Mouse (Mus musculus) heart, adult 2 months (tissue): ENCODE measurements around the gene Zfp109. TPM values are rescaled to one million over a fixed set of nuclear protein-coding genes. Genes with fewer than 3 reads are reported as not detected.

Experiments used
- DNase-seq, 2 experiments: peaks; one replicate each; pipeline ENCODE4 v3.0.0; 2021
- H3K27ac ChIP-seq: fragments of 200-600 bp; 2 replicates; pipeline ENCODE4 v1.8.1; 2022
- H3K27me3 ChIP-seq: fragments of 200-500 bp; 2 replicates; pipeline ENCODE4 v1.6.1; 2012; ENCODE audit warnings: mild to moderate bottlenecking, low read length, inconsistent platforms, mixed read lengths; ENCODE audit not compliant: control insufficient read depth, insufficient read depth
- H3K36me3 ChIP-seq: fragments of 200-500 bp; 2 replicates; pipeline ENCODE4 v1.6.1; 2012; ENCODE audit warnings: low read length, inconsistent platforms; ENCODE audit not compliant: control insufficient read depth, insufficient read depth
- H3K4me1 ChIP-seq: fragments of 200-500 bp; 2 replicates; pipeline ENCODE4 v1.6.1; 2011; ENCODE audit warnings: low read length; ENCODE audit not compliant: control insufficient read depth, insufficient read depth
- H3K4me3 ChIP-seq: fragments of 200-600 bp; 2 replicates; pipeline ENCODE4 v1.8.1; 2022
- H3K79me2 ChIP-seq: fragments of 200-500 bp; replicated peaks from 2 replicates; pipeline ENCODE4 v1.6.1; 2012; ENCODE audit warnings: mild to moderate bottlenecking, inconsistent platforms, low read length, moderate library complexity, mixed read lengths; ENCODE audit not compliant: control insufficient read depth, insufficient read depth
- H3K9ac ChIP-seq: fragments of 200-500 bp; 2 replicates; pipeline ENCODE4 v1.6.1; 2012; ENCODE audit warnings: low read depth, mild to moderate bottlenecking, control low read depth, inconsistent platforms, low read length, mixed read lengths
- CTCF ChIP-seq: fragments of 200-600 bp; IDR thresholded peaks from 2 replicates; pipeline ENCODE4 v1.8.1; 2022; ENCODE audit warnings: antibody characterized with exemption, mild to moderate bottlenecking, moderate library complexity
- EP300 ChIP-seq: fragments of 200-500 bp; IDR thresholded peaks from 2 replicates; pipeline ENCODE4 v1.6.1; 2011; ENCODE audit warnings: low read depth, low read length, control low read depth; ENCODE audit not compliant: insufficient read depth
- POLR2A ChIP-seq: fragments of 200-500 bp; IDR thresholded peaks from 2 replicates; pipeline ENCODE4 v1.6.1; 2011; ENCODE audit warnings: mild to moderate bottlenecking, low read depth, low read length, control low read depth; ENCODE audit not compliant: insufficient read depth
- WGBS: fragments of 180-500 bp; shearing (Covaris S2); methylation state at CpG from one replicate; pipeline ENCODE4 v1.1.7; 2018; 5-methylcytosine and 5-hydroxymethylcytosine counted together
- intact Hi-C: fragments of 180-260 bp; cut with DNase I; formaldehyde crosslinking; loops from one replicate; pipeline ENCODE4 v1.15.1; 2025
- polyA plus RNA-seq: library from polyadenylated mRNA; depleted of rRNA; stranded (reverse); fragments of >200 nt; gene quantifications from 2 replicates; pipeline ENCODE4 v1.2.3, GENCODE M21; 2012
- total RNA-seq, 2 experiments: library from RNA; stranded (reverse); gene quantifications; 2 replicates each; pipeline ENCODE4 v1.2.3; 2021

Zfp109 gene
- total and polyA plus RNA-seq, 3 experiments, result 0.80 to 2.1 (median 1.8) TPM

GRCm38 (mm10) chr7:24268176-24269155 lies 31.1 kb upstream of the Zfp109 start:
- H3K79me2 ChIP-seq, result no peaks in the 10 kb centered on the region
- intact Hi-C loops, result loop anchor here (2.0 to 5.0 kb wide), 4 partner anchors 48 to 186 kb away; partner anchors contain the start of genes Zfp180, Zfp235 and Zfp94

GRCm38 (mm10) chr7:24260000-24260312 lies 22.6 kb upstream of the Zfp109 start:
- H3K4me1 ChIP-seq, result no peaks in the 10 kb centered on the region
- no peak overlapping the region for H3K27ac ChIP-seq
- DNase-seq, result no peak
- WGBS, result 90% methylated on average over 4 of the region's 4 CpGs
- no peak overlapping the region for H3K4me3 ChIP-seq
- H3K9ac ChIP-seq, result no peak overlapping the region
- H3K27me3 ChIP-seq, result no peaks in the 10 kb centered on the region
- H3K79me2 ChIP-seq, result no peaks in the 10 kb centered on the region
- intact Hi-C loops, result no loop called here
- TF ChIP-seq POLR2A (no peak), CTCF (no peak), EP300 (no peak)
- H3K36me3 ChIP-seq, result no peaks in the 10 kb centered on the region

More at GRCm38 (mm10) chr7:24268176-24269155, 31.1 kb upstream of the Zfp109 start:
- TF ChIP-seq EP300 (no peak), POLR2A (no peak), CTCF (no peak)
- H3K27ac ChIP-seq, result no peak overlapping the region
- no peaks in the 10 kb centered on the region for H3K27me3 ChIP-seq
- H3K4me1 ChIP-seq, result no peaks in the 10 kb centered on the region; the same call in 1 of the 2 replicates
- H3K36me3 ChIP-seq, result no peaks in the 10 kb centered on the region
- H3K9ac ChIP-seq, result no peak overlapping the region
- no peak overlapping the region for H3K4me3 ChIP-seq
- WGBS, result 68% methylated on average over 24 of the region's 24 CpGs
- DNase-seq, result no peak

- Histone ChIP-seq H3K9ac (no peak overlapping the region), H3K27ac (no peak overlapping the region), H3K79me2 (no peaks in the 10 kb centered on the region), H3K4me3 (no peak overlapping the region), H3K36me3 (no peaks in the 10 kb centered on the region), H3K27me3 (no peaks in the 10 kb centered on the region), H3K4me1 (no peaks in the 10 kb centered on the region)
- intact Hi-C loops, result no loop called here
- 84% methylated on average over 13 of the region's 13 CpGs for WGBS
- DNase-seq, result no peak
- no peak for TF ChIP-seq CTCF
- no peak for TF ChIP-seq EP300
- TF ChIP-seq POLR2A, result no peak
Observed at GRCm38 (mm10) chr7:24259306-24259999, 22.1 kb upstream of the Zfp109 start.

- H3K79me2 ChIP-seq, result no peaks in the 10 kb centered on the region
- 15% methylated on average over 21 of the region's 21 CpGs for WGBS
- H3K27ac ChIP-seq, result peak within 1 kb of the TSS; percentile 60
- intact Hi-C loops, result loop anchor here (1.0 to 5.0 kb wide), 6 partner anchors 15 to 173 kb away; partner anchors contain the start of genes Zfp112, Zfp180, Zfp235 and Zfp93
- peak within 1 kb of the TSS; percentile 77 for H3K9ac ChIP-seq
- H3K4me3 ChIP-seq, result peak within 1 kb of the TSS; percentile 61
- no peaks in the 10 kb centered on the region for H3K27me3 ChIP-seq
- no peak for TF ChIP-seq CTCF
- 0 out of 2 replicates have a peak, but pooled peaks have one; percentile 18 for TF ChIP-seq EP300
- peak; percentile 79 for TF ChIP-seq POLR2A
- no peaks in the 10 kb centered on the region; the same call in 1 of the 2 replicates for H3K36me3 ChIP-seq
- DNase-seq, result peak; percentile 83 to 88
- H3K4me1 ChIP-seq, result peaks cover 3% of the 10 kb centered on the region
Observed at GRCm38 (mm10) chr7:24254633-24255474, 17.5 kb upstream of the Zfp109 start, which contains the start of gene Zfp108. TSS of gene Zfp108 (plus strand) at chr7:24254794.
